Mouse (Mus musculus): ENCODE results near the gene Tmprss3. TPM values are rescaled to one million over a fixed set of nuclear protein-coding genes. Genes with fewer than 3 reads are reported as not detected.

Gene Tmprss3
- polyA plus RNA-seq, 1 experiment = 0.04 TPM

DNA sequence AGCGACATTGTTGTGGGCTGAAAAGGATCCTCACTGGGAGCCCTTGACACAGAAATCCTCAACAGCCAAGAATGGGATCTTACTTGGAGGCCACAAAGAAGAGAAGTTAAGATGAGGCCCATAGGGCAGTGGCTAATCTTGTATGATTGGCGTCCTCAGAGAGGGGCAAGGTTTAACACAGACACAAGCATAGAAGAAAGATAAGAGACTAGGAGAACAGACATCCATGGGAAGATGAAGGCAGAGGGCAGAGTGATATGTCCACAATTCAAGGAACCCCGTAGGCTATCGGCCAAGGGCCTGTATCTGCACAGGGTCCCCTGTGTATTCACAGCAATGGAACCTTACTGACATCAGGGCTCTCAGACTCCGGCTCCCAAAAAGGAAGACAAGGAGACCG lies 3.6 kb downstream of the Tmprss3 start:
- no peak overlapping the region for H3K27ac ChIP-seq (ENCODE audit: control insufficient read depth, insufficient read depth, low read depth, low read length)
- no peaks in the 10 kb centered on the region for H3K36me3 ChIP-seq (ENCODE audit: control insufficient read depth, insufficient read depth, low read length)
- H3K27me3 ChIP-seq (ENCODE audit: control insufficient read depth, insufficient read depth, low read length) = no peaks in the 10 kb centered on the region
- H3K4me3 ChIP-seq (ENCODE audit: control insufficient read depth, low read depth, low read length) = no peak overlapping the region
- TF ChIP-seq POLR2A (IDR thresholded peaks at IDR 0.05; ENCODE audit: control insufficient read depth, low read depth, low read length) = no peak
- TF ChIP-seq CTCF (IDR thresholded peaks at IDR 0.05; ENCODE audit: control insufficient read depth, insufficient read depth, insufficient replicate concordance, low read depth, low read length) = no peak
- no peaks in the 10 kb centered on the region for H3K4me1 ChIP-seq (ENCODE audit: control insufficient read depth, insufficient read depth, low read length)

DNA sequence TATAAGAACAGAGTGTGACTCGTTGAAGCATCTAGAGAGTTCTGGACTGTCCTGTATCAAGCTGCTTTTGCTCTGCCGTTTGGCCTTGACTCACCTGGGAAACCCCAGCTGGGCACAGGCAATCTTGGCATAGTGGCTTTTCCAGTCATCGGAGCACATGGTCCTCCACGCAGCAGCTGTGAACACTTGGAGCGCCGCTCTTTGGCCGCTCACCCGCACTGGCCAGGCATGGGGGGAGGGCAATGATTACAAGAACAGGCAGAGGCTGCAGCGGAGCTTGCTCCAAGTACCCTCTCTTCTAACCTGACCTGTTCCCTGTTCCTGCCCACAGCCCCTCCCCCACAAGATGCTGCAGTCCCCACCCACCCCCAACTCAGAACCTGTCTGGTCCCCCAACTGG lies 5.4 kb downstream of the Tmprss3 start:
- Histone ChIP-seq H3K27ac (ENCODE audit: control insufficient read depth, insufficient read depth, low read depth, low read length) (no peak overlapping the region), H3K4me1 (ENCODE audit: control insufficient read depth, insufficient read depth, low read length) (no peaks in the 10 kb centered on the region)
- no peak for TF ChIP-seq POLR2A (IDR thresholded peaks at IDR 0.05; ENCODE audit: control insufficient read depth, low read depth, low read length)
- no peak for TF ChIP-seq CTCF (IDR thresholded peaks at IDR 0.05; ENCODE audit: control insufficient read depth, insufficient read depth, insufficient replicate concordance, low read depth, low read length)

DNA sequence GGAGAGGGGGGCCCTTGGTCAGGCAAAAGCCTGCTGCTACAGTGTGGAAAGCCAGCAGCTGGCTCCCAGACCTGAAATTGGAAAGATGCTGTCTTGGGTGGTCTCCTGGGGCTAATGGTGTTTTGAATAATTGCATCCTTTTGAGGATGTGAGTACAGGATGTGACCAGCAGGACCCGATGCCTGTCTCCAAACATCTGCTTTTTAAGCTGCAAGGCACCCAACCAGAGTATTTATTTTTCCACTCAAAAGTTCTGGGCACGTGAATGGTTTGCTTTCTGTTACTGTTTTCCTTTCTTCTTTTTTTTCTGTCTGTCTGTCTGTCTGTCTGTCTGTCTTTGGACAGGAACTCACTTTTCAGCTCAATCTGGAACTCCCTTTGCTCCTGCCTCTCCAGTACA lies 6.1 kb downstream of the Tmprss3 start:
- Histone ChIP-seq H3K36me3 (ENCODE audit: control insufficient read depth, insufficient read depth, low read length) (no peaks in the 10 kb centered on the region), H3K27ac (ENCODE audit: control insufficient read depth, insufficient read depth, low read depth, low read length) (no peak overlapping the region)
- TF ChIP-seq CTCF (IDR thresholded peaks at IDR 0.05; ENCODE audit: control insufficient read depth, insufficient read depth, insufficient replicate concordance, low read depth, low read length) (no peak), POLR2A (IDR thresholded peaks at IDR 0.05; ENCODE audit: control insufficient read depth, low read depth, low read length) (no peak)

More for the DNA sequence above, 5.4 kb downstream of the Tmprss3 start:
- no peaks in the 10 kb centered on the region for H3K27me3 ChIP-seq (ENCODE audit: control insufficient read depth, insufficient read depth, low read length)
- no peak overlapping the region for H3K4me3 ChIP-seq (ENCODE audit: control insufficient read depth, low read depth, low read length)
- no peaks in the 10 kb centered on the region for H3K36me3 ChIP-seq (ENCODE audit: control insufficient read depth, insufficient read depth, low read length)

GRCm38 (mm10) chr17:31191825-31192224 lies 7.0 kb downstream of the Tmprss3 start:
- Histone ChIP-seq H3K27me3 (ENCODE audit: control insufficient read depth, insufficient read depth, low read length) (no peaks in the 10 kb centered on the region), H3K36me3 (ENCODE audit: control insufficient read depth, insufficient read depth, low read length) (no peaks in the 10 kb centered on the region), H3K27ac (ENCODE audit: control insufficient read depth, insufficient read depth, low read depth, low read length) (no peak overlapping the region), H3K4me3 (ENCODE audit: control insufficient read depth, low read depth, low read length) (no peak overlapping the region), H3K4me1 (ENCODE audit: control insufficient read depth, insufficient read depth, low read length) (no peaks in the 10 kb centered on the region)
- TF ChIP-seq CTCF (IDR thresholded peaks at IDR 0.05; ENCODE audit: control insufficient read depth, insufficient read depth, insufficient replicate concordance, low read depth, low read length) (no peak), POLR2A (IDR thresholded peaks at IDR 0.05; ENCODE audit: control insufficient read depth, low read depth, low read length) (no peak)

More for the DNA sequence above, 6.1 kb downstream of the Tmprss3 start:
- no peaks in the 10 kb centered on the region for H3K27me3 ChIP-seq (ENCODE audit: control insufficient read depth, insufficient read depth, low read length)
- H3K4me3 ChIP-seq (ENCODE audit: control insufficient read depth, low read depth, low read length) = no peak overlapping the region
- H3K4me1 ChIP-seq (ENCODE audit: control insufficient read depth, insufficient read depth, low read length) = no peaks in the 10 kb centered on the region

- Histone ChIP-seq H3K4me1 (ENCODE audit: control insufficient read depth, insufficient read depth, low read length) (no peaks in the 10 kb centered on the region), H3K4me3 (ENCODE audit: control insufficient read depth, low read depth, low read length) (no peak overlapping the region), H3K27me3 (ENCODE audit: control insufficient read depth, insufficient read depth, low read length) (no peaks in the 10 kb centered on the region), H3K27ac (ENCODE audit: control insufficient read depth, insufficient read depth, low read depth, low read length) (no peak overlapping the region), H3K36me3 (ENCODE audit: control insufficient read depth, insufficient read depth, low read length) (no peaks in the 10 kb centered on the region)
- TF ChIP-seq POLR2A (IDR thresholded peaks at IDR 0.05; ENCODE audit: control insufficient read depth, low read depth, low read length) (no peak), CTCF (IDR thresholded peaks at IDR 0.05; ENCODE audit: control insufficient read depth, insufficient read depth, insufficient replicate concordance, low read depth, low read length) (peak; percentile 73; the same call in 1 of the 2 replicates)
Observed at GRCm38 (mm10) chr17:31187370-31187769, 11.4 kb downstream of the Tmprss3 start.

GRCm38 (mm10) chr17:31184269-31184990 lies 14.3 kb downstream of the Tmprss3 start:
- Histone ChIP-seq H3K27me3 (ENCODE audit: control insufficient read depth, insufficient read depth, low read length) (no peaks in the 10 kb centered on the region), H3K36me3 (ENCODE audit: control insufficient read depth, insufficient read depth, low read length) (no peaks in the 10 kb centered on the region), H3K27ac (ENCODE audit: control insufficient read depth, insufficient read depth, low read depth, low read length) (no peak overlapping the region), H3K4me1 (ENCODE audit: control insufficient read depth, insufficient read depth, low read length) (no peaks in the 10 kb centered on the region), H3K4me3 (ENCODE audit: control insufficient read depth, low read depth, low read length) (no peak overlapping the region)
- TF ChIP-seq CTCF (IDR thresholded peaks at IDR 0.05; ENCODE audit: control insufficient read depth, insufficient read depth, insufficient replicate concordance, low read depth, low read length) (no peak), POLR2A (IDR thresholded peaks at IDR 0.05; ENCODE audit: control insufficient read depth, low read depth, low read length) (no peak)

DNA sequence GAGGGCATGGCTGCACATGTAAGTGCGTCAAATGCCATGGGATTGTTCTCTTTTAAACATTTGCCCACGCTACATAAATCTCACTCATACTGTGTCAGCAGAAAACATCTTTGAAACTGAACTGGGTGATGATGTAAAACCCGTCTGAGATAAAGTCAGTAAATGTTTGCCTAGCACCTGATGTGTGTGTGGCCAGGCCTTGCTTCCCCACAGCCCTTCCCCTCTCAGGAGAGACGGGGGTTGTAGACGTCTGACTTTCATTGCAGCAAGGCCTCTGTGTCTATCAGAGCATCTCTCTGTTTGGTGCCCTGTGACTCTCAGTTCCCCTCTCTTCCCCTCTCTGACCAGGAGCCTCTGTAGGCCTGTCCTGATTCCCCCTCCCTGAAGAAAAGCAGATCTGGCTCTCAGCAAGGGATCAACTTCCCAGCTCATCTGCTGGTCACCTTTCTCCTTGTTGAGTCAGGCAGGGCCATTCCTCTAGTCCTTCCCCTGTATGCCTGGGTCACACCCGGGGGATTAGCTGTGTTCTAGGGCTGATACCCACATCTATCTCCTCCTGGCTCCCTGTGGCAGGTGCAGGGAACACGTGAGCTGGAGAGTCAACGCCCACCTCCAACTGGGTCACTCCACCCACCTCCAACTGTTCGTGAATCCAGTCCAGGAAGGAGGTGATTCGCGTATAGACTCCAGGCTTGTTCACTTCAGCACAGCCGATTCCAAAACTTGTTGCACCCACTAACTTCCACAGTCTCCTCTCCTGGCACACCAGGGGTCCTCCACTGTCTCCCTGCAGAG lies 15.4 kb downstream of the Tmprss3 start:
- Histone ChIP-seq H3K4me1 (ENCODE audit: control insufficient read depth, insufficient read depth, low read length) (no peaks in the 10 kb centered on the region), H3K36me3 (ENCODE audit: control insufficient read depth, insufficient read depth, low read length) (no peaks in the 10 kb centered on the region), H3K27me3 (ENCODE audit: control insufficient read depth, insufficient read depth, low read length) (no peaks in the 10 kb centered on the region), H3K4me3 (ENCODE audit: control insufficient read depth, low read depth, low read length) (no peak overlapping the region), H3K27ac (ENCODE audit: control insufficient read depth, insufficient read depth, low read depth, low read length) (no peak overlapping the region)
- no peak for TF ChIP-seq CTCF (IDR thresholded peaks at IDR 0.05; ENCODE audit: control insufficient read depth, insufficient read depth, insufficient replicate concordance, low read depth, low read length)
- TF ChIP-seq POLR2A (IDR thresholded peaks at IDR 0.05; ENCODE audit: control insufficient read depth, low read depth, low read length) = no peak

Data from testis, adult 2 months (tissue).